Mouse (Mus musculus): ENCODE measurements around the gene Pdp2.

GRCm38 (mm10) chr8:104555191-104555590 is 36.1 kb upstream of the Pdp2 start:
- TF ChIP-seq CTCF (IDR thresholded peaks at IDR 0.05; ENCODE audit: borderline replicate concordance, insufficient read depth, low read depth, low read length) (no peak), POLR2A (IDR thresholded peaks at IDR 0.05; ENCODE audit: borderline replicate concordance, insufficient read depth, low read length) (no peak)

Data from cerebellum, adult 2 months (tissue).